Mouse (Mus musculus) spleen, adult 2 months (tissue): Measurements from ENCODE around the gene Trim41. TPM values are rescaled to one million over a fixed set of nuclear protein-coding genes. Genes with fewer than 3 reads are reported as not detected.
"Not testable (repeated sequence)": the region's sequence is repeated elsewhere in the genome, so short reads cannot be mapped to it uniquely, and the experiment has no call there.

Experiments used
- DNase-seq, 2 experiments: peaks; one replicate each; pipeline versions ENCODE4 v3.0.0 to v3.0.0-alpha.2; 2012 to 2021; ENCODE audit warnings: low spot score in 2 of 2, low read depth in 1 of 2
- H3K27ac ChIP-seq: fragments of 200-500 bp; 2 replicates; pipeline ENCODE4 v1.5.1; 2012; ENCODE audit warnings: low read length, inconsistent platforms; ENCODE audit not compliant: insufficient read depth
- H3K27me3 ChIP-seq: fragments of 200-500 bp; 2 replicates; pipeline ENCODE4 v1.6.1; 2012; ENCODE audit warnings: mild to moderate bottlenecking, moderate library complexity, low read length, inconsistent platforms; ENCODE audit not compliant: control insufficient read depth, insufficient read depth
- H3K36me3 ChIP-seq: fragments of 200-500 bp; 2 replicates; pipeline ENCODE4 v1.6.1; 2012; ENCODE audit warnings: mild to moderate bottlenecking, low read length, inconsistent platforms; ENCODE audit not compliant: control insufficient read depth, insufficient read depth
- H3K4me1 ChIP-seq: fragments of 200-500 bp; 2 replicates; pipeline ENCODE4 v1.6.1; 2011; ENCODE audit warnings: inconsistent platforms; ENCODE audit not compliant: control insufficient read depth, insufficient read depth, insufficient read length
- H3K4me3 ChIP-seq: fragments of 200-500 bp; 2 replicates; pipeline ENCODE4 v1.5.1; 2011; ENCODE audit warnings: mild to moderate bottlenecking, inconsistent platforms; ENCODE audit not compliant: insufficient read depth, insufficient read length; ENCODE audit errors: extremely low read depth
- CTCF ChIP-seq: fragments of 200-500 bp; IDR thresholded peaks from 2 replicates; pipeline ENCODE4 v1.5.1; 2011; ENCODE audit warnings: mild to moderate bottlenecking, inconsistent platforms; ENCODE audit not compliant: insufficient read depth, insufficient read length, insufficient replicate concordance; ENCODE audit errors: extremely low read depth
- POLR2A ChIP-seq: fragments of 200-500 bp; IDR thresholded peaks from 2 replicates; pipeline ENCODE4 v1.6.1; 2011; ENCODE audit warnings: low read depth, low read length, inconsistent platforms
- WGBS: fragments of 180-500 bp; shearing (Covaris S2); methylation state at CpG from one replicate; pipeline ENCODE4 v1.1.7; 2018; 5-methylcytosine and 5-hydroxymethylcytosine counted together
- polyA plus RNA-seq: library from polyadenylated mRNA; depleted of rRNA; stranded (reverse); fragments of >200 nt; gene quantifications from 2 replicates; pipeline ENCODE4 v1.2.3, GENCODE M21; 2012

Trim41 gene
- polyA plus RNA-seq, 1 experiment = 24.7 TPM

GRCm38 (mm10) chr11:48798308-48798707 is 18.8 kb downstream of the Trim41 start:
- Histone ChIP-seq H3K27me3 (no peaks in the 10 kb centered on the region), H3K27ac (no peak overlapping the region), H3K4me1 (peaks cover 3% of the 10 kb centered on the region), H3K4me3 (no peak overlapping the region), H3K36me3 (peaks cover 9% of the 10 kb centered on the region; the same call in 1 of the 2 replicates)
- no peak for TF ChIP-seq CTCF
- no peak for TF ChIP-seq POLR2A
- WGBS = 89% methylated on average over 7 of the region's 7 CpGs
- no peak for DNase-seq

- peaks cover 3% of the 10 kb centered on the region for H3K4me1 ChIP-seq
- no peak for TF ChIP-seq CTCF
- no peak for TF ChIP-seq POLR2A
- no peak overlapping the region for H3K27ac ChIP-seq
- WGBS = 85% methylated on average over 5 of the region's 5 CpGs
- no peak for DNase-seq
- peaks cover 6% of the 10 kb centered on the region; the same call in 1 of the 2 replicates for H3K36me3 ChIP-seq
- H3K27me3 ChIP-seq = no peaks in the 10 kb centered on the region
- H3K4me3 ChIP-seq = no peak overlapping the region
These were observed 19.9 kb downstream of the Trim41 start for GRCm38 (mm10) chr11:48797287-48797686.

GRCm38 (mm10) chr11:48796290-48796689 is 20.9 kb downstream of the Trim41 start:
- no peaks in the 10 kb centered on the region for H3K27me3 ChIP-seq
- no peaks in the 10 kb centered on the region for H3K36me3 ChIP-seq
- WGBS = 90% methylated on average over 4 of the region's 4 CpGs
- no peak overlapping the region for H3K27ac ChIP-seq
- H3K4me1 ChIP-seq = no peaks in the 10 kb centered on the region; the same call in 1 of the 2 replicates
- no peak for TF ChIP-seq CTCF
- DNase-seq = no peak
- H3K4me3 ChIP-seq = no peak overlapping the region

GRCm38 (mm10) chr11:48795221-48795620 is 21.9 kb downstream of the Trim41 start:
- Histone ChIP-seq H3K4me1 (no peaks in the 10 kb centered on the region), H3K36me3 (no peaks in the 10 kb centered on the region), H3K4me3 (no peak overlapping the region), H3K27me3 (no peaks in the 10 kb centered on the region), H3K27ac (no peak overlapping the region)
- WGBS = 96% methylated on average over 7 of the region's 7 CpGs
- TF ChIP-seq CTCF = no peak
- no peak for TF ChIP-seq POLR2A
- peak in 1 of 2 experiments; percentile 44 for DNase-seq

GRCm38 (mm10) chr11:48793184-48793583 is 24.0 kb downstream of the Trim41 start:
- Histone ChIP-seq H3K4me3 (no peak overlapping the region), H3K27me3 (no peaks in the 10 kb centered on the region), H3K27ac (no peak overlapping the region), H3K36me3 (no peaks in the 10 kb centered on the region), H3K4me1 (no peaks in the 10 kb centered on the region)
- no peak for TF ChIP-seq CTCF
- no peak for TF ChIP-seq POLR2A
- 99% methylated on average over 3 of the region's 3 CpGs for WGBS
- DNase-seq = no peak

- H3K36me3 ChIP-seq, H3K27ac ChIP-seq, H3K27me3 ChIP-seq, H3K4me1 ChIP-seq, H3K4me3 ChIP-seq, DNase-seq: not testable (repeated sequence)
- WGBS = 85% methylated on average over 9 of the region's 9 CpGs
These were observed 25.3 kb downstream of the Trim41 start for GRCm38 (mm10) chr11:48791894-48792293.

- Histone ChIP-seq H3K27ac (no peak overlapping the region), H3K4me3 (no peak overlapping the region), H3K4me1 (no peaks in the 10 kb centered on the region), H3K36me3 (no peaks in the 10 kb centered on the region), H3K27me3 (no peaks in the 10 kb centered on the region)
- no peak for TF ChIP-seq CTCF
- TF ChIP-seq POLR2A = no peak
- 78% methylated on average over 8 of the region's 8 CpGs for WGBS
- no peak for DNase-seq
These were observed 26.2 kb downstream of the Trim41 start for GRCm38 (mm10) chr11:48790946-48791345.
